Mouse (Mus musculus): ENCODE data around the gene B3glct. TPM values are rescaled to one million over a fixed set of nuclear protein-coding genes. Genes with fewer than 3 reads are reported as not detected.

B3glct gene
- polyA plus RNA-seq, 1 experiment from 2014 or later: 22.2 TPM

DNA sequence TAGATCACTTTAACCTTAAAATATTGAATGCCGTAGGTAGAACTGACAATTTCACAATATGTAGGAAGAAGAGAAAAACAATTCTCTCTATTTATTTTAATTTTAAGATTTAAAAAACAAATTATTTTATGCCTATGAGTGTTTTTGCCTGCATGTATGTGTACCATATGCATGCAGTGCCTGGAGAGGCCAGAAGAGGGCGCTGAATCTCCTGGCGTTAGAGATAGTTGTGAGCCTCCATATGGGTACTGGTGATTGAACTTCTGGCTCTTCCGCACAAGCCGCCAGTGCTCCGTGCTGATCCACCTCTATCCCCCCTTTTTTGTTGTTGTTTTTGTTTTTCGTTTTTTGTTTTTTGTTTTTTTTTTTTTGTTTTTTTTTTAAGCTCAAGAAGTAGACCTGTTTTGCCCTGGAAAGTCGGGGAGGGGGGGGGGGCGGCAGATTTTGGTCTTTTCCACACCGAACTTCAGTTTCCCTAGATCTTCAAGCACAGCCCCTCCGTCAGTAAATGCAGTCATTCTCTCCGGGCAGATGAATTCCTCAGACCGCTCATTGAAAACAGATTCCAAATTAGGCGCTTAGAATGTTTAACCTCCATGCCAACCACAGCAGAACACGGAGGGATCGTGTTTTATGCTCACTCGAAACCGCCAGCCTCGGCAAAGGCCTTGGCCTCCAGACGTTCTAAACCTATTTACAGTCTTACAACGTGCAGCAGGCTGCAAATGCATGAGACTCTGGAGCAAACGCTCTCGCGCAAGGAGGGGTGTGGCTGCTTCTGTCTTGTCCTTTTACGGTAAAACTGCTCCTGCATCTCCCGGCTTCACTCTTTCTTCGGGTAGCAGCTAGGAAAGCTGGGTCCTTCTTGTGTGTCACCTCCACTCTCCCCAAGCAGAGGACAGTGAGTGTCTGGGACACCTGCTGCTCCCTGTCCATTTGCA, 70.9 kb downstream of the B3glct start:
- Histone ChIP-seq H3K27me3 (ENCODE audit: control insufficient read depth, insufficient read depth, low read length) (no peaks in the 10 kb centered on the region), H3K4me1 (ENCODE audit: control insufficient read depth, insufficient read depth, low read length) (no peaks in the 10 kb centered on the region), H3K9ac (replicated peaks; ENCODE audit: low read depth, low read length) (no peak overlapping the region), H3K36me3 (ENCODE audit: control insufficient read depth, insufficient read depth, low read length) (no peaks in the 10 kb centered on the region), H3K9me3 (ENCODE audit: control insufficient read depth, low read length) (no peaks in the 10 kb centered on the region), H3K4me2 (ENCODE audit: low read depth, low read length) (no peak overlapping the region), H3K27ac (ENCODE audit: low read depth, low read length) (no peak overlapping the region), H3K4me3 (ENCODE audit: low read depth, low read length) (no peak overlapping the region)
- WGBS: 78% methylated on average over 27 of the region's 27 CpGs
- ATAC-seq (ENCODE audit: low read depth): no peak

GRCm38 (mm10) chr5:149751861-149752260, 73.8 kb downstream of the B3glct start:
- Histone ChIP-seq H3K4me1 (ENCODE audit: control insufficient read depth, insufficient read depth, low read length) (no peaks in the 10 kb centered on the region), H3K4me2 (ENCODE audit: low read depth, low read length) (no peak overlapping the region), H3K36me3 (ENCODE audit: control insufficient read depth, insufficient read depth, low read length) (no peaks in the 10 kb centered on the region), H3K27ac (ENCODE audit: low read depth, low read length) (no peak overlapping the region), H3K9me3 (ENCODE audit: control insufficient read depth, low read length) (no peaks in the 10 kb centered on the region), H3K4me3 (ENCODE audit: low read depth, low read length) (no peak overlapping the region), H3K9ac (replicated peaks; ENCODE audit: low read depth, low read length) (no peak overlapping the region), H3K27me3 (ENCODE audit: control insufficient read depth, insufficient read depth, low read length) (no peaks in the 10 kb centered on the region)
- 61% methylated on average over 5 of the region's 5 CpGs for WGBS
- ATAC-seq (ENCODE audit: low read depth): no peak

DNA sequence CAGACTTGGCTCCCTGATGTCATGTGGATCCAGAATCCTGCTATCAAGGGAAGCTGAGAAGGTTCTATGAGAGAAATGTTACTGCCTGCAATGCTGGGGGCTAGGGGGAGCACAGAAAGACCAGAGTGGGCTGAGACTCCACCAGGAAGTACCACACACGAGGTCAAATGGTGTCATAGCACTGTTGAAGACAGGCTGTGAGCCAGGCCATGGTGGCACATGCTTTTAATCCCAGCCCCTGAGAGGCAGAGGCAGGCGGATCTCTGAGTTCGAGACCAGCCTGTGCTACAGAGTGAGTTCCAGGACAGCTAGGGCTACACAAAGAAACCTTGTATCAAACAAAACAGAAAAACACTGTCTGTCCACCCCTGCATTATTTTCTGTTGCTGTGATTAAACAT, 75.0 kb downstream of the B3glct start:
- WGBS: 94% methylated on average over 3 of the region's 3 CpGs
- no peaks in the 10 kb centered on the region for H3K36me3 ChIP-seq (ENCODE audit: control insufficient read depth, insufficient read depth, low read length)
- no peak for ATAC-seq (ENCODE audit: low read depth)

GRCm38 (mm10) chr5:149767116-149767515, 89.1 kb downstream of the B3glct start:
- H3K4me1 ChIP-seq (ENCODE audit: control insufficient read depth, insufficient read depth, low read length): no peaks in the 10 kb centered on the region
- no peak for ATAC-seq (ENCODE audit: low read depth)
- 87% methylated on average over 8 of the region's 8 CpGs for WGBS
- H3K9ac ChIP-seq (replicated peaks; ENCODE audit: low read depth, low read length): no peak overlapping the region
- no peaks in the 10 kb centered on the region for H3K36me3 ChIP-seq (ENCODE audit: control insufficient read depth, insufficient read depth, low read length)
- no peak overlapping the region for H3K27ac ChIP-seq (ENCODE audit: low read depth, low read length)
- no peak overlapping the region for H3K4me2 ChIP-seq (ENCODE audit: low read depth, low read length)
- H3K27me3 ChIP-seq (ENCODE audit: control insufficient read depth, insufficient read depth, low read length): no peaks in the 10 kb centered on the region
- H3K9me3 ChIP-seq (ENCODE audit: control insufficient read depth, low read length): no peaks in the 10 kb centered on the region
- H3K4me3 ChIP-seq (ENCODE audit: low read depth, low read length): no peak overlapping the region

More for the DNA sequence above, 75.0 kb downstream of the B3glct start:
- Histone ChIP-seq H3K27ac (ENCODE audit: low read depth, low read length) (no peak overlapping the region), H3K9me3 (ENCODE audit: control insufficient read depth, low read length) (no peaks in the 10 kb centered on the region), H3K4me1 (ENCODE audit: control insufficient read depth, insufficient read depth, low read length) (no peaks in the 10 kb centered on the region), H3K9ac (replicated peaks; ENCODE audit: low read depth, low read length) (no peak overlapping the region), H3K4me3 (ENCODE audit: low read depth, low read length) (no peak overlapping the region), H3K27me3 (ENCODE audit: control insufficient read depth, insufficient read depth, low read length) (no peaks in the 10 kb centered on the region), H3K4me2 (ENCODE audit: low read depth, low read length) (no peak overlapping the region)

DNA sequence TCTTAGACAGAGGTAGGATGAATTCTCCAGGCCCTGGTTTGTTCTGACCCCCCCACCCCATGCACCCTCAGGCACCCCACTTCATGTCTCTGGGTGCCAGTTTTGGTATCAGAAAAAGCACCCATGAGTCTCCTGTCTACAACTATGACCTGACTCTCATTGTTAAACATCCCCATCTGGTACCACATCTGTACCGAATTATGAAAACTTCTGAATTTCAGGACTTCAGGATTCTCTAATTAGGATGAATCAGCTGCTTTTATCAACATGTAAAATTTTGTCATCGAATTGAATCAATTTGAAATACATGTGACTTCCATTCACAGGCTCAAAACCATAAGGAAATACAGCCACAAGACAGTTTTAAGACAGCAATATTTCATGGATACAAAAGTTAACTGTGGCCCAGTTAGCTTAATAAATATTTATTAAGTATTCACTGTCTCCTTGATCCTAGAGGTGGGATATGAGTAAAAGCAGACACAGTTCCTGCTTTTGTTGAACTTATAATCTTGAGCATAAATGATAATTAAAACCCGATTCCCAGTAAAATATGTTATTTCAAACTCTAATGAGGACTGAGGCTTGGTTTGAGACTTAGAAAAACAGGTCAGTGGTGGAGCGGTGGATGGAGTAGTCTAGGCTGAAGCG, 89.7 kb downstream of the B3glct start:
- H3K9ac ChIP-seq (replicated peaks; ENCODE audit: low read depth, low read length): no peak overlapping the region
- ATAC-seq (ENCODE audit: low read depth): no peak
- 92% methylated on average over 5 of the region's 5 CpGs for WGBS
- no peak overlapping the region for H3K27ac ChIP-seq (ENCODE audit: low read depth, low read length)
- H3K9me3 ChIP-seq (ENCODE audit: control insufficient read depth, low read length): no peaks in the 10 kb centered on the region
- H3K4me2 ChIP-seq (ENCODE audit: low read depth, low read length): no peak overlapping the region
- H3K36me3 ChIP-seq (ENCODE audit: control insufficient read depth, insufficient read depth, low read length): no peaks in the 10 kb centered on the region
- no peaks in the 10 kb centered on the region for H3K4me1 ChIP-seq (ENCODE audit: control insufficient read depth, insufficient read depth, low read length)
- no peak overlapping the region for H3K4me3 ChIP-seq (ENCODE audit: low read depth, low read length)
- H3K27me3 ChIP-seq (ENCODE audit: control insufficient read depth, insufficient read depth, low read length): no peaks in the 10 kb centered on the region

GRCm38 (mm10) chr5:149769666-149770065, 91.6 kb downstream of the B3glct start:
- WGBS: 96% methylated on average over 8 of the region's 8 CpGs

DNA sequence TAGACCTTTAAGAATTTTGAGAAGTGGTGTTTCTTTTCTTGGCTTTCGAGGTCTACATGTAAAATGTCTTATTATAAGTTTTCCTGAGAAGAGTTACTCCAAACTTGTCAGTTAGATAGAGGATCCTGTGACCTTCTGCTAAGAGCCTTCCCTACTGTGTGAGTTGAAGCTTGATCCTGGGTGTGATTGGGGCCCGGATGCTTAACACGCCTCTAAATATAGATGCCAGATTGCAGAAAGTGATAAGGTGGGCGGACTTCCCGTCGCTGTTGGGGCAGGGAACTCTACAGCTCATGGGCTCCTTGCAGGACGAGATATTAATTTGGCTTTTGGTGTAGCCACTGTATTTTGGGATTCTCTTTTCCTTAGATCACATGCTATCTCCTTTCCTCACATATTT, 98.0 kb downstream of the B3glct start:
- Histone ChIP-seq H3K4me3 (ENCODE audit: low read depth, low read length) (no peak overlapping the region), H3K9ac (replicated peaks; ENCODE audit: low read depth, low read length) (no peak overlapping the region), H3K4me2 (ENCODE audit: low read depth, low read length) (no peak overlapping the region), H3K27me3 (ENCODE audit: control insufficient read depth, insufficient read depth, low read length) (no peaks in the 10 kb centered on the region), H3K4me1 (ENCODE audit: control insufficient read depth, insufficient read depth, low read length) (no peaks in the 10 kb centered on the region), H3K36me3 (ENCODE audit: control insufficient read depth, insufficient read depth, low read length) (no peaks in the 10 kb centered on the region), H3K27ac (ENCODE audit: low read depth, low read length) (no peak overlapping the region), H3K9me3 (ENCODE audit: control insufficient read depth, low read length) (no peaks in the 10 kb centered on the region)
- ATAC-seq (ENCODE audit: low read depth): no peak
- 91% methylated on average over 7 of the region's 7 CpGs for WGBS

More at GRCm38 (mm10) chr5:149769666-149770065, 91.6 kb downstream of the B3glct start:
- H3K9ac ChIP-seq (replicated peaks; ENCODE audit: low read depth, low read length): no peak overlapping the region
- H3K9me3 ChIP-seq (ENCODE audit: control insufficient read depth, low read length): no peaks in the 10 kb centered on the region
- no peak overlapping the region for H3K4me2 ChIP-seq (ENCODE audit: low read depth, low read length)
- no peaks in the 10 kb centered on the region for H3K27me3 ChIP-seq (ENCODE audit: control insufficient read depth, insufficient read depth, low read length)
- H3K4me1 ChIP-seq (ENCODE audit: control insufficient read depth, insufficient read depth, low read length): no peaks in the 10 kb centered on the region
- no peak overlapping the region for H3K27ac ChIP-seq (ENCODE audit: low read depth, low read length)
- ATAC-seq (ENCODE audit: low read depth): no peak
- no peak overlapping the region for H3K4me3 ChIP-seq (ENCODE audit: low read depth, low read length)
- no peaks in the 10 kb centered on the region for H3K36me3 ChIP-seq (ENCODE audit: control insufficient read depth, insufficient read depth, low read length)

GRCm38 (mm10) chr5:149779740-149780139, 101.7 kb downstream of the B3glct start:
- Histone ChIP-seq H3K4me3 (ENCODE audit: low read depth, low read length) (no peak overlapping the region), H3K4me1 (ENCODE audit: control insufficient read depth, insufficient read depth, low read length) (no peaks in the 10 kb centered on the region), H3K9ac (replicated peaks; ENCODE audit: low read depth, low read length) (no peak overlapping the region), H3K27ac (ENCODE audit: low read depth, low read length) (no peak overlapping the region), H3K9me3 (ENCODE audit: control insufficient read depth, low read length) (no peaks in the 10 kb centered on the region), H3K4me2 (ENCODE audit: low read depth, low read length) (no peak overlapping the region), H3K27me3 (ENCODE audit: control insufficient read depth, insufficient read depth, low read length) (no peaks in the 10 kb centered on the region), H3K36me3 (ENCODE audit: control insufficient read depth, insufficient read depth, low read length) (no peaks in the 10 kb centered on the region)
- ATAC-seq (ENCODE audit: low read depth): no peak
- 92% methylated on average over 6 of the region's 6 CpGs for WGBS

GRCm38 (mm10) chr5:149780411-149780810, 102.4 kb downstream of the B3glct start:
- no peak overlapping the region for H3K4me2 ChIP-seq (ENCODE audit: low read depth, low read length)
- no peak overlapping the region for H3K9ac ChIP-seq (replicated peaks; ENCODE audit: low read depth, low read length)
- WGBS: 92% methylated on average over 2 of the region's 2 CpGs
- H3K4me1 ChIP-seq (ENCODE audit: control insufficient read depth, insufficient read depth, low read length): no peaks in the 10 kb centered on the region
- no peaks in the 10 kb centered on the region for H3K36me3 ChIP-seq (ENCODE audit: control insufficient read depth, insufficient read depth, low read length)
- H3K9me3 ChIP-seq (ENCODE audit: control insufficient read depth, low read length): no peaks in the 10 kb centered on the region
- no peak overlapping the region for H3K4me3 ChIP-seq (ENCODE audit: low read depth, low read length)
- no peak overlapping the region for H3K27ac ChIP-seq (ENCODE audit: low read depth, low read length)
- no peak for ATAC-seq (ENCODE audit: low read depth)
- H3K27me3 ChIP-seq (ENCODE audit: control insufficient read depth, insufficient read depth, low read length): no peaks in the 10 kb centered on the region

Measured in neural tube, embryonic 14.5 days (tissue).